Mouse (Mus musculus) intestine, embryonic 14.5 days (tissue): ENCODE results near the gene Apba1. TPM values are rescaled to one million over a fixed set of nuclear protein-coding genes. Genes with fewer than 3 reads are reported as not detected.

Experiments used
- ATAC-seq: fragments of 200-750 bp; cut with Nextera tagmentation; replicated peaks from 2 replicates; pipeline ENCODE4 v1.8.0; 2017; ENCODE audit warnings: low read depth, moderate number of reproducible peaks, moderate TSS enrichment, moderate library complexity; ENCODE audit not compliant: low FRiP score, low TSS enrichment
- DNase-seq: peaks from one replicate; pipeline ENCODE4 v3.0.0-alpha.2; 2018; ENCODE audit warnings: low spot score
- H3K27ac ChIP-seq: fragments of 300-500 bp; sonication (generic); 2 replicates; pipeline ENCODE4 v1.5.1; 2014; ENCODE audit warnings: low read depth, mild to moderate bottlenecking, control low read depth
- H3K27me3 ChIP-seq: fragments of 300-500 bp; sonication (generic); replicated peaks from 2 replicates; pipeline ENCODE4 v1.6.1; 2014; ENCODE audit warnings: low read length, control low read depth; ENCODE audit not compliant: control insufficient read depth, insufficient read depth
- H3K36me3 ChIP-seq: fragments of 300-500 bp; sonication (generic); 2 replicates; pipeline ENCODE4 v1.6.1; 2014; ENCODE audit warnings: low read length, control low read depth; ENCODE audit not compliant: control insufficient read depth, insufficient read depth
- H3K4me1 ChIP-seq: fragments of 300-500 bp; sonication (generic); replicated peaks from 2 replicates; pipeline ENCODE4 v1.6.1; 2014; ENCODE audit warnings: low read length, control low read depth, mixed read lengths; ENCODE audit not compliant: control insufficient read depth, insufficient read depth
- H3K4me2 ChIP-seq: fragments of 300-500 bp; sonication (generic); 2 replicates; pipeline ENCODE4 v1.6.1; 2014; ENCODE audit warnings: low read length
- H3K4me3 ChIP-seq: fragments of 300-500 bp; sonication (generic); 2 replicates; pipeline ENCODE4 v1.5.1; 2014; ENCODE audit warnings: low read depth, low read length, control low read depth, mixed read lengths
- H3K9ac ChIP-seq: fragments of 300-500 bp; sonication (generic); 2 replicates; pipeline ENCODE4 v1.6.1; 2014; ENCODE audit warnings: mild to moderate bottlenecking, low read length
- H3K9me3 ChIP-seq: fragments of 300-500 bp; sonication (generic); 2 replicates; pipeline ENCODE4 v1.6.1; 2016; ENCODE audit warnings: low read length, control low read depth; ENCODE audit not compliant: control insufficient read depth
- WGBS: fragments of 180-500 bp; shearing (Covaris S2); extraction: QIAGEN DNeasy Blood & Tissue Kit; methylation state at CpG from one replicate; pipeline ENCODE4 v1.1.7; 2014; 5-methylcytosine and 5-hydroxymethylcytosine counted together
- polyA plus RNA-seq: library from polyadenylated mRNA; unstranded; fragments of >200 nt; fragmentation: Nextera tagmentation; extraction: Ambion mirVana; gene quantifications from 2 replicates; pipeline ENCODE4 v1.2.1, GENCODE M21; 2014

Gene Apba1
- polyA plus RNA-seq, 1 experiment from 2014 or later, result 0.77 TPM

GRCm38 (mm10) chr19:23810976-23811375 lies 52.3 kb downstream of the Apba1 start:
- no peak overlapping the region for H3K9ac ChIP-seq
- H3K27me3 ChIP-seq, result no peaks in the 10 kb centered on the region
- ATAC-seq, result no peak
- no peak overlapping the region for H3K27ac ChIP-seq
- H3K36me3 ChIP-seq, result no peaks in the 10 kb centered on the region
- WGBS, result 71% methylated on average over 5 of the region's 5 CpGs
- H3K9me3 ChIP-seq, result no peaks in the 10 kb centered on the region
- H3K4me3 ChIP-seq, result no peak overlapping the region
- no peak overlapping the region for H3K4me2 ChIP-seq
- H3K4me1 ChIP-seq, result 0 out of 2 replicates have a peak, but pooled peaks cover 3% of the 10 kb centered on the region
- DNase-seq, result no peak

GRCm38 (mm10) chr19:23816762-23817161 lies 58.1 kb downstream of the Apba1 start:
- DNase-seq (no peak), ATAC-seq (no peak)
- Histone ChIP-seq H3K9me3 (no peaks in the 10 kb centered on the region), H3K27me3 (no peaks in the 10 kb centered on the region), H3K4me3 (no peak overlapping the region), H3K4me2 (no peak overlapping the region), H3K36me3 (no peaks in the 10 kb centered on the region), H3K27ac (no peak overlapping the region), H3K4me1 (no peaks in the 10 kb centered on the region), H3K9ac (no peak overlapping the region)
- WGBS, result 77% methylated on average over 13 of the region's 13 CpGs

- Histone ChIP-seq H3K4me2 (no peak overlapping the region), H3K9me3 (no peaks in the 10 kb centered on the region)
- WGBS, result 53% methylated on average over 6 of the region's 6 CpGs
Measured at GRCm38 (mm10) chr19:23817196-23817595, 58.5 kb downstream of the Apba1 start.

DNA sequence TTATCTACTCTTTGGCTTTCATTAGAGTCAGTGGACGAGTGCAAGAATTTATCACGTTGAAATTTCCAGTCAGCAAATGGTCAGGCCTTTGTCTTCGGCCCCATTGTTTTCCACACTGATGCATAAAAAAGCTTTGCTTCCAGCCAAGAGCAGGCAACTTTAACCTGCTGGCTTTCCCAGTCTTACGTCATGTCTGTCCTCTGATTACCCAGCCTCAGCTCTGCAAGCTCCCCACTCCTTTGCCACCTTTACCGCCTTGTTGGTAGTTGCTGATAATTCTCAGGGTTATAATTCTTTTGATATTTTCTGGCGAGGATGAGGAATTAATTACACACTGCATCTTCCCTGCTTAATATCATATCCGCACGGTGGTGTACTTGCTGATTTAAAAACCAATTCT lies 61.2 kb downstream of the Apba1 start:
- H3K27ac ChIP-seq, result no peak overlapping the region
- no peak overlapping the region for H3K4me3 ChIP-seq
- H3K4me1 ChIP-seq, result no peaks in the 10 kb centered on the region
- H3K9me3 ChIP-seq, result no peaks in the 10 kb centered on the region
- DNase-seq, result no peak
- no peaks in the 10 kb centered on the region for H3K36me3 ChIP-seq
- ATAC-seq, result no peak
- no peak overlapping the region for H3K9ac ChIP-seq
- 72% methylated on average over 8 of the region's 8 CpGs for WGBS
- no peaks in the 10 kb centered on the region for H3K27me3 ChIP-seq
- H3K4me2 ChIP-seq, result no peak overlapping the region

More at GRCm38 (mm10) chr19:23817196-23817595, 58.5 kb downstream of the Apba1 start:
- ATAC-seq (no peak), DNase-seq (no peak)
- no peak overlapping the region for H3K9ac ChIP-seq
- H3K4me3 ChIP-seq, result no peak overlapping the region
- no peak overlapping the region for H3K27ac ChIP-seq
- no peaks in the 10 kb centered on the region for H3K4me1 ChIP-seq
- no peaks in the 10 kb centered on the region for H3K27me3 ChIP-seq
- H3K36me3 ChIP-seq, result no peaks in the 10 kb centered on the region

DNA sequence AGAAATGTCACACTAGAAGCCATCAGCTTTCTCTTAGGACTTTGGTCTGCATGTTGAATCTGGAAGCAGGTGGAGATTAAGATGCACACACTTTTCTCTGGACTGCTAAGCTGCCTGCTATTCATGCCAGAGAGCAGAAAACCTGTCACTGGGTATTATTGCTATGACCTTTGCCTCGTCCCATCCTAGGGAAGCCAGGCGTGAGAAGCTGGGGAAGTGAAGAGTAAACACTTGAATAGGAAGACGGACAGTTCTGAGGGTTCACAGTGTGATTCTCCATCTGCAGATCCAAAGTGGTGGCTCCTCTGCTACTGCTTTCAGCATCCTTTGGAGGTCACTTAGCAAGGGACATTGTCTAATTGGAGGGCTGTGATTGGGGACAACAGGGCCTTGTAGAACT lies 63.8 kb downstream of the Apba1 start:
- H3K4me1 ChIP-seq, result no peaks in the 10 kb centered on the region
- no peak overlapping the region for H3K4me2 ChIP-seq
- no peak for ATAC-seq
- no peaks in the 10 kb centered on the region for H3K9me3 ChIP-seq
- no peak overlapping the region for H3K4me3 ChIP-seq
- H3K36me3 ChIP-seq, result no peaks in the 10 kb centered on the region
- no peak for DNase-seq
- no peaks in the 10 kb centered on the region for H3K27me3 ChIP-seq
- H3K9ac ChIP-seq, result no peak overlapping the region
- no peak overlapping the region for H3K27ac ChIP-seq
- 24% methylated on average over 3 of the region's 3 CpGs for WGBS

- no peak for DNase-seq
- H3K27me3 ChIP-seq, result no peaks in the 10 kb centered on the region
- WGBS, result 93% methylated on average over 4 of the region's 4 CpGs
- ATAC-seq, result no peak
- no peak overlapping the region for H3K4me2 ChIP-seq
- H3K9me3 ChIP-seq, result no peaks in the 10 kb centered on the region
- H3K27ac ChIP-seq, result no peak overlapping the region
- no peak overlapping the region for H3K4me3 ChIP-seq
- H3K9ac ChIP-seq, result no peak overlapping the region
- H3K4me1 ChIP-seq, result no peaks in the 10 kb centered on the region
- H3K36me3 ChIP-seq, result no peaks in the 10 kb centered on the region
Measured at GRCm38 (mm10) chr19:23823533-23823932, 64.8 kb downstream of the Apba1 start.

- no peak overlapping the region for H3K9ac ChIP-seq
- ATAC-seq, result no peak
- WGBS, result 81% methylated on average over 8 of the region's 8 CpGs
Measured at GRCm38 (mm10) chr19:23826251-23826650, 67.6 kb downstream of the Apba1 start.

DNA sequence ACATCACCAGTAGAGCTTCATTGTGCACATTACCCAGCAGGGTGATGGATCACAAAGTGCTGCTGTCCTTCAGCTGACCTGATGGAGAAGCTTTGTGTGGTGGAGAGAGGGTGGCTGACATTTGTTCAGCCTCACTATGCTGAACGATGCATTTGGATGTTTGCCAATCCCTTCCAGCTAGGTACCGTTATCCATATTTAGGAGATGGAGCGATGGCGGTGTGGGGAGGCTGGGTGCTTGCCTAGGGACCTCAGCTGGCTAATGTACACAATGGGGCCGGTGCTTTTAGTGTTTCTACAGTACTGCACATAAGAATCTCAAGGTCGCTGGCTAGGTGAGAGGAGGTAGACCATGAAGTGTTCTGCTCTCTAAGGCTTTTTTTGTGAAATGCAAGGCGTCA lies 72.1 kb downstream of the Apba1 start:
- no peak overlapping the region for H3K9ac ChIP-seq
- H3K27me3 ChIP-seq, result no peaks in the 10 kb centered on the region
- ATAC-seq (no peak), DNase-seq (no peak)
- no peak overlapping the region for H3K4me3 ChIP-seq
- H3K4me1 ChIP-seq, result no peaks in the 10 kb centered on the region
- no peaks in the 10 kb centered on the region for H3K36me3 ChIP-seq
- H3K4me2 ChIP-seq, result no peak overlapping the region
- WGBS, result 47% methylated on average over 7 of the region's 7 CpGs
- no peaks in the 10 kb centered on the region for H3K9me3 ChIP-seq
- no peak overlapping the region for H3K27ac ChIP-seq

More at GRCm38 (mm10) chr19:23826251-23826650, 67.6 kb downstream of the Apba1 start:
- no peak overlapping the region for H3K4me2 ChIP-seq
- no peak overlapping the region for H3K27ac ChIP-seq
- no peaks in the 10 kb centered on the region for H3K27me3 ChIP-seq
- H3K4me1 ChIP-seq, result no peaks in the 10 kb centered on the region
- H3K36me3 ChIP-seq, result no peaks in the 10 kb centered on the region
- no peak overlapping the region for H3K4me3 ChIP-seq
- no peak for DNase-seq
- H3K9me3 ChIP-seq, result no peaks in the 10 kb centered on the region
